29 mouse cellular contexts compared by ENCODE assay signal in genomic region chr17:72878979-72879378, GRCm38 (mm10). TPM values are rescaled to one million over a fixed set of nuclear protein-coding genes. Genes with fewer than 3 reads are reported as not detected.
DNase-seq lines count a peak whose midpoint lies in the region; ATAC-seq and TF ChIP-seq lines count a peak whose summit lies in the region.
"Had no signal": no experiment of that assay in that cellular context is flagged by ENCODE, and none has a peak within 500 bp of the region (broad histone marks: within the 10 kb centered on the region; RNA-seq: fewer than 3 reads in every experiment).

No protein-coding gene starts in this region.

- H3K9me3 ChIP-seq in heart, embryonic 12.5 days (replicated peaks): peaks cover 3% of the 10 kb centered on the region; the same call in 1 of the 2 replicates
- H3K9me3 ChIP-seq in liver, postnatal 0 days (ENCODE audit: low read length): no peaks in the 10 kb centered on the region
- no peaks in the 10 kb centered on the region for H3K9me3 ChIP-seq in liver, embryonic 12.5 days (replicated peaks)
- H3K9me3 ChIP-seq: embryonic facial prominence, embryonic 10.5 days; embryonic facial prominence, embryonic 13.5 days; forebrain, embryonic 12.5 days; forebrain, embryonic 15.5 days; G1E had no signal

- no peak overlapping the region for H3K9ac ChIP-seq in heart, embryonic 12.5 days
- no peak overlapping the region for H3K9ac ChIP-seq in liver, postnatal 0 days (replicated peaks)
- H3K9ac ChIP-seq in liver, embryonic 12.5 days: no peak overlapping the region
- H3K9ac ChIP-seq: embryonic facial prominence, embryonic 13.5 days; forebrain, embryonic 12.5 days; forebrain, embryonic 15.5 days; heart, embryonic 13.5 days; hindbrain, embryonic 14.5 days had no signal

- H3K27me3 ChIP-seq in heart, embryonic 12.5 days (replicated peaks): no peaks in the 10 kb centered on the region
- no peaks in the 10 kb centered on the region for H3K27me3 ChIP-seq in liver, postnatal 0 days (ENCODE audit: insufficient read depth, low read length)
- H3K27me3 ChIP-seq in liver, embryonic 12.5 days (replicated peaks): no peaks in the 10 kb centered on the region
- H3K27me3 ChIP-seq: CH12.LX; embryonic facial prominence, embryonic 13.5 days; forebrain, embryonic 12.5 days; forebrain, embryonic 15.5 days; heart, embryonic 13.5 days had no signal

- intact Hi-C loops in heart, postnatal 10 days (cut with DNase I): no loop called here
- intact Hi-C loops in heart, postnatal 25 days (cut with DNase I): no loop called here

- H3K4me3 ChIP-seq in heart, embryonic 12.5 days: no peak overlapping the region
- no peak overlapping the region for H3K4me3 ChIP-seq in liver, postnatal 0 days (ENCODE audit: low read depth, low read length)
- H3K4me3 ChIP-seq in liver, embryonic 12.5 days: no peak overlapping the region
- H3K4me3 ChIP-seq: embryonic facial prominence, embryonic 10.5 days; embryonic facial prominence, embryonic 13.5 days; erythroblast, embryonic 14.5 days; forebrain, embryonic 12.5 days; forebrain, embryonic 15.5 days; heart, embryonic 13.5 days had no signal

- H3K36me3 ChIP-seq in heart, embryonic 12.5 days: no peaks in the 10 kb centered on the region; the same call in 1 of the 2 replicates
- no peaks in the 10 kb centered on the region for H3K36me3 ChIP-seq in liver, postnatal 0 days (replicated peaks; ENCODE audit: insufficient read depth, low read length)
- H3K36me3 ChIP-seq in liver, embryonic 12.5 days: no peaks in the 10 kb centered on the region
- H3K36me3 ChIP-seq: embryonic facial prominence, embryonic 10.5 days; embryonic facial prominence, embryonic 13.5 days; forebrain, embryonic 12.5 days; forebrain, embryonic 15.5 days; G1E; heart, embryonic 13.5 days had no signal

- H3K4me2 ChIP-seq in heart, embryonic 12.5 days: no peak overlapping the region
- no peak overlapping the region for H3K4me2 ChIP-seq in liver, postnatal 0 days (ENCODE audit: low read depth, low read length)
- no peak overlapping the region for H3K4me2 ChIP-seq in liver, embryonic 12.5 days
- H3K4me2 ChIP-seq: embryonic facial prominence, embryonic 13.5 days; forebrain, embryonic 12.5 days; forebrain, embryonic 15.5 days; heart, embryonic 13.5 days; hindbrain, embryonic 14.5 days had no signal

- no peak for TF ChIP-seq EP300 in liver, postnatal 0 days (IDR thresholded peaks at IDR 0.05; ENCODE audit: low read depth)

- WGBS in heart, embryonic 12.5 days: 74% methylated on average over 9 of the region's 9 CpGs
- 81% methylated on average over 9 of the region's 9 CpGs for WGBS in liver, postnatal 0 days (ENCODE audit: insufficient replicate concordance)
- 72% methylated on average over 9 of the region's 9 CpGs for WGBS in liver, embryonic 12.5 days (ENCODE audit: insufficient replicate concordance)

- H3K27ac ChIP-seq in heart, embryonic 12.5 days (ENCODE audit: poor library complexity, severe bottlenecking): no peak overlapping the region
- H3K27ac ChIP-seq in liver, postnatal 0 days (ENCODE audit: low read depth): no peak overlapping the region
- H3K27ac ChIP-seq in liver, embryonic 12.5 days: no peak overlapping the region
- H3K27ac ChIP-seq: embryonic facial prominence, embryonic 10.5 days; embryonic facial prominence, embryonic 13.5 days; forebrain, embryonic 12.5 days; forebrain, embryonic 15.5 days; heart, embryonic 13.5 days; hindbrain, embryonic 14.5 days; hindbrain, postnatal 0 days had no signal

- ATAC-seq in heart, embryonic 12.5 days (ENCODE audit: insufficient number of reproducible peaks, low FRiP score): no peak
- ATAC-seq in liver, postnatal 0 days: no peak
- no peak for ATAC-seq in liver, embryonic 12.5 days
- ATAC-seq: forebrain, embryonic 15.5 days; hindbrain, postnatal 0 days; inflammation-experienced regulatory T-cells, adult 6 months; Patski had no signal

- H3K4me1 ChIP-seq in heart, embryonic 12.5 days (replicated peaks): peaks cover 11% of the 10 kb centered on the region
- no peaks in the 10 kb centered on the region for H3K4me1 ChIP-seq in liver, postnatal 0 days (ENCODE audit: insufficient read depth)
- no peaks in the 10 kb centered on the region for H3K4me1 ChIP-seq in liver, embryonic 12.5 days
- H3K4me1 ChIP-seq: embryonic facial prominence, embryonic 13.5 days; forebrain, embryonic 12.5 days; forebrain, embryonic 15.5 days had no signal

- no peak for TF ChIP-seq CTCF in liver, postnatal 0 days (IDR thresholded peaks at IDR 0.05; ENCODE audit: low read depth)

- peak; percentile 92 for DNase-seq in heart, adult 11 months
- peak; percentile 22 to 48 for DNase-seq in heart, postnatal 10 days
- DNase-seq in heart, postnatal 25 days (ENCODE audit: low spot score): no peak
- DNase-seq in liver, postnatal 0 days: peak; percentile 6
- DNase-seq in kidney, postnatal 4 days: no peak
- DNase-seq: adrenal gland, adult 2 months; adrenal gland, postnatal 14 days; B cell, adult 2 months; cerebellum, adult 11-12 months; cerebellum, adult 8-10 months; cerebellum, postnatal 10 days; cerebellum, postnatal 36 days; embryo, embryonic 11 days; gastrocnemius, postnatal 25 days; kidney, adult 11 months had no signal

RNA-seq across cellular contexts. Expression of gene Lbh, which starts 39.1 kb away (rescaled TPM):
- 22.6 and 23.7 TPM in 2 replicates for polyA plus RNA-seq in heart, embryonic 12.5 days (2016; fragmentation: Nextera tagmentation; extraction: Ambion mirVana)
- total RNA-seq in heart, postnatal 10 days (2021): 100 to 1,000 TPM; 456 to 731 TPM
- total RNA-seq in heart, postnatal 25 days (2021): 100 to 1,000 TPM; 390 to 430 TPM
- 0.79 and 0.94 TPM in 2 replicates for polyA plus RNA-seq in liver, postnatal 0 days (2015; fragmentation: Nextera tagmentation; extraction: Ambion mirVana)
- polyA plus RNA-seq in liver, embryonic 12.5 days (2016; fragmentation: Nextera tagmentation; extraction: Ambion mirVana): 1.4 TPM in 2 replicates

RNA-seq across cellular contexts. Expression of gene Ypel5, which starts 42.7 kb away (rescaled TPM):
- 75.0 and 75.6 TPM in 2 replicates for polyA plus RNA-seq in heart, embryonic 12.5 days (2016; fragmentation: Nextera tagmentation; extraction: Ambion mirVana)
- total RNA-seq in heart, postnatal 10 days (2021): 10 to 100 TPM; 38.4 to 46.2 TPM
- total RNA-seq in heart, postnatal 25 days (2021): 10 to 100 TPM; 37.7 TPM
- polyA plus RNA-seq in liver, postnatal 0 days (2015; fragmentation: Nextera tagmentation; extraction: Ambion mirVana): 59.4 and 59.7 TPM in 2 replicates
- 69.6 and 73.8 TPM in 2 replicates for polyA plus RNA-seq in liver, embryonic 12.5 days (2016; fragmentation: Nextera tagmentation; extraction: Ambion mirVana)

Comparison
In these comparisons a context has a peak if more than half of its experiments do, and no peak if none do; other contexts are left out.
1. DNase-seq: peak in heart, adult 11 months (single experiment), heart, postnatal 10 days (2 of 2) and liver, postnatal 0 days (single experiment); none in heart, postnatal 25 days (single experiment) and kidney, postnatal 4 days (0 of 2).